Mouse (Mus musculus): ENCODE data around the gene Csde1. TPM values are rescaled to one million over a fixed set of nuclear protein-coding genes. Genes with fewer than 3 reads are reported as not detected.

The Csde1 gene
- polyA plus RNA-seq, 1 experiment = 35.0 TPM

DNA sequence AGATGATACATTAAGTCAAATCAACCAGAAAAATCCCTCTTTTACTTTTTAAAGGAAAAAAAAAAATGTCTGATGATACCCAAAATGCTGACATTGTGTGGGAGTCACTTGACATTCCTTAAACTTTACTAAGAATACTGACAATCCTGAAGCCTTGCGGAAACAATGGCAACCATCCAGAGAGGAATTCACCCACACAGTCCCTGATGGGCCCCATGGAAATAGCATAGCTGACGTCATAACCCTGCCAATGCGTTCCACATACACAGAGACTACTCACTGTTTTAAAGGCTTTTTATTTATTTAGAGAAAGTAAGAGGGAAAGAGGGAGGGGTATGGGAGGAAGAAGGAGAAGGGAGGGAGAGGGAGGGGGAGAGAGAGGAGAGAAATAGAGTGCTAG is 27.3 kb upstream of the Csde1 start:
- WGBS = 80% methylated on average over 3 of the region's 3 CpGs
- Histone ChIP-seq H3K4me1 (replicated peaks; ENCODE audit: control insufficient read depth, insufficient read depth, low read length) (peaks cover 2% of the 10 kb centered on the region), H3K27me3 (ENCODE audit: control insufficient read depth, insufficient read depth, low read length) (no peaks in the 10 kb centered on the region), H3K36me3 (ENCODE audit: control insufficient read depth, insufficient read depth, low read length) (no peaks in the 10 kb centered on the region), H3K4me3 (ENCODE audit: control insufficient read depth, insufficient read depth, low read length) (no peak overlapping the region), H3K27ac (ENCODE audit: control insufficient read depth, insufficient read depth, low read length) (no peak overlapping the region)
- TF ChIP-seq POLR2A (IDR thresholded peaks at IDR 0.05; ENCODE audit: control insufficient read depth, extremely low read depth, insufficient read depth, low read length, poor library complexity) (no peak), CTCF (IDR thresholded peaks at IDR 0.05; ENCODE audit: borderline replicate concordance, control insufficient read depth, extremely low read depth, insufficient read depth, low read length, poor library complexity) (no peak)
- DNase-seq = no peak

GRCm38 (mm10) chr3:102995233-102995604 is 25.0 kb upstream of the Csde1 start:
- no peak for DNase-seq
- 42% methylated on average over 7 of the region's 7 CpGs for WGBS
- Histone ChIP-seq H3K27me3 (ENCODE audit: control insufficient read depth, insufficient read depth, low read length) (no peaks in the 10 kb centered on the region), H3K4me3 (ENCODE audit: control insufficient read depth, insufficient read depth, low read length) (peak overlapping the region; percentile 80), H3K36me3 (ENCODE audit: control insufficient read depth, insufficient read depth, low read length) (peaks cover 11% of the 10 kb centered on the region), H3K27ac (ENCODE audit: control insufficient read depth, insufficient read depth, low read length) (no peak overlapping the region), H3K4me1 (replicated peaks; ENCODE audit: control insufficient read depth, insufficient read depth, low read length) (peaks cover 2% of the 10 kb centered on the region)
- TF ChIP-seq CTCF (IDR thresholded peaks at IDR 0.05; ENCODE audit: borderline replicate concordance, control insufficient read depth, extremely low read depth, insufficient read depth, low read length, poor library complexity) (no peak), POLR2A (IDR thresholded peaks at IDR 0.05; ENCODE audit: control insufficient read depth, extremely low read depth, insufficient read depth, low read length, poor library complexity) (no peak)

DNA sequence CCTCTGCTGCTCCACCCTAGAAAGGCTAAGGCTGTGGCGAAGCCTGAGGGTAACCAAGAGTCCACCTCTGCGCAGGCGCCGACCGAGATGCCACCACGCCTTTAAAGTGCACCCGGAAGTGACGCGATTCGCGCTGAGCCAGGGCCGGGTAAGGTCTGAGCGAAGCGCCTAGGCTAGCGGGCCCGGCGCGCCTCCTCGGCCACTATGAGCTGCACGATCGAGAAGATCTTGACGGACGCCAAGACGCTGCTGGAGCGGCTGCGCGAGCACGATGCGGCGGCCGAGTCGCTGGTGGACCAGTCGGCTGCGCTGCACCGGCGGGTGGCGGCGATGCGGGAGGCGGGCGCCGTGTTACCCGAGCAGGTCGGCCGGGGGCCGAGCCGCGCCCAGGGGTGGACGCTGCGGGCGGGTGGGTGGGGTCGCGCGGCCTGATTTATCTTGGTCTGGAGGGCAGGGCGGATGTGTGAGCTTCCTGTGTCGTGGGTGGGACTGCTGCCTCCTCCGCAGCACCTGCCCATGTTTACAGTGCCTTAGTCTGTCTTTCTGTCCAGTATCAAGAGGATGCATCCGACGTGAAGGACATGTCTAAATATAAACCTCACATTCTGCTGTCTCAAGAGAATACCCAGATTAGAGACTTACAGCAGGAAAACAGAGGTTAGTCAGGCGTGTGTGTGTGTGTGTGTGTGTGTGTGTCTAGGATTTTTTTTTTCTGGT is 24.5 kb upstream of the Csde1 start, which contains the start of gene Sike1:
Gene Sike1 (plus strand): TSS at position 104 of the 717 bp plus-strand sequence.
- Histone ChIP-seq H3K27ac (ENCODE audit: control insufficient read depth, insufficient read depth, low read length) (peak within 1 kb of the TSS; percentile 17), H3K27me3 (ENCODE audit: control insufficient read depth, insufficient read depth, low read length) (no peaks in the 10 kb centered on the region)
- under 1% methylated on average over 58 of the region's 60 CpGs for WGBS

DNA sequence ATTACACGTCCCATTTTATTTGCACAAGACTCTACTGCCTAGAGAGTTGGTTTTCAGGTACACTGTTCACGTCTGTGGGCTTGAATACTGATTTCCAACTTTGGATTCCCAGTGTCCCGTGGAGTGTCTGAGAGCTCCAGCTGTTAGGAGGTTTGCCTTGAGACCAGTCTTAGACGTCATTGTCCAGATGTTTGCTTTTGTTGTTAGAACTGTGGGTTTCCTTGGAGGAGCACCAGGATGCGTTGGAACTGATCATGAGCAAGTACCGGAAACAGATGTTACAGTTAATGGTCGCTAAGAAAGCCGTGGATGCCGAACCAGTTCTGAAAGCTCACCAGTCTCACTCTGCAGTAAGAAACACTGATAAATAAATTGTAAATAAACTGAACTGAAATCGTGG is 23.2 kb upstream of the Csde1 start:
- no peak overlapping the region for H3K4me3 ChIP-seq (ENCODE audit: control insufficient read depth, insufficient read depth, low read length)
- WGBS = 82% methylated on average over 10 of the region's 10 CpGs
- H3K4me1 ChIP-seq (replicated peaks; ENCODE audit: control insufficient read depth, insufficient read depth, low read length) = peaks cover 2% of the 10 kb centered on the region
- DNase-seq = no peak
- no peaks in the 10 kb centered on the region for H3K27me3 ChIP-seq (ENCODE audit: control insufficient read depth, insufficient read depth, low read length)
- H3K36me3 ChIP-seq (ENCODE audit: control insufficient read depth, insufficient read depth, low read length) = peaks cover 21% of the 10 kb centered on the region
- TF ChIP-seq CTCF (IDR thresholded peaks at IDR 0.05; ENCODE audit: borderline replicate concordance, control insufficient read depth, extremely low read depth, insufficient read depth, low read length, poor library complexity) = no peak
- TF ChIP-seq POLR2A (IDR thresholded peaks at IDR 0.05; ENCODE audit: control insufficient read depth, extremely low read depth, insufficient read depth, low read length, poor library complexity) = no peak
- H3K27ac ChIP-seq (ENCODE audit: control insufficient read depth, insufficient read depth, low read length) = no peak overlapping the region

More for the DNA sequence above, 24.5 kb upstream of the Csde1 start, which contains the start of gene Sike1:
- peaks cover 2% of the 10 kb centered on the region for H3K4me1 ChIP-seq (replicated peaks; ENCODE audit: control insufficient read depth, insufficient read depth, low read length)
- DNase-seq = peak; percentile 94
- H3K36me3 ChIP-seq (ENCODE audit: control insufficient read depth, insufficient read depth, low read length) = peaks cover 15% of the 10 kb centered on the region
- 0 out of 2 replicates have a peak, but pooled peaks have one; percentile 53 for TF ChIP-seq CTCF (IDR thresholded peaks at IDR 0.05; ENCODE audit: borderline replicate concordance, control insufficient read depth, extremely low read depth, insufficient read depth, low read length, poor library complexity)
- peak; percentile 72 for TF ChIP-seq POLR2A (IDR thresholded peaks at IDR 0.05; ENCODE audit: control insufficient read depth, extremely low read depth, insufficient read depth, low read length, poor library complexity)
- H3K4me3 ChIP-seq (ENCODE audit: control insufficient read depth, insufficient read depth, low read length) = peak within 1 kb of the TSS; percentile 80

- H3K4me3 ChIP-seq (ENCODE audit: control insufficient read depth, insufficient read depth, low read length) = no peak overlapping the region
- H3K36me3 ChIP-seq (ENCODE audit: control insufficient read depth, insufficient read depth, low read length) = peaks cover 26% of the 10 kb centered on the region
Observed at GRCm38 (mm10) chr3:102997591-102997990, 22.6 kb upstream of the Csde1 start.

DNA sequence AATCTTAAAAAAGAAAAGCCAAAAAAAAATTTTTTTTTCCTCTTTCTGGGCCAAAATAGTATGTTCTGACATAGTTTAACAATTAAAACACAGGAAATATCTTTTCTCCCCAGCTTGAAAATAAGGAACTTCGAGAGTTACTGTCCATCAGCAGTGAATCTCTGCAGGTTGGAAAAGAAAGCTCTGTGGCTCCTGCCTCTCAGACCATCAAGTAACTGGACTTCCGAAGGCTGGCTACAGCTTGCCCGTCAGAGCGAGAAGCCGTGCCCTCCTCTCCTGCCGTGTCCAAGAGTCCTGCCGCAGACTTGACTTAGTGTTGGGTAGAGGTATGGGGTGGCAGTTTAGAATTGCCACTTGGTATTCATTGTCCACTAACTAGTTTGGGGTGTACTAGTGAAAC is 18.6 kb upstream of the Csde1 start:
- no peak for DNase-seq
- TF ChIP-seq POLR2A (IDR thresholded peaks at IDR 0.05; ENCODE audit: control insufficient read depth, extremely low read depth, insufficient read depth, low read length, poor library complexity) = no peak
- TF ChIP-seq CTCF (IDR thresholded peaks at IDR 0.05; ENCODE audit: borderline replicate concordance, control insufficient read depth, extremely low read depth, insufficient read depth, low read length, poor library complexity) = no peak

More at GRCm38 (mm10) chr3:102997591-102997990, 22.6 kb upstream of the Csde1 start:
- no peak overlapping the region for H3K27ac ChIP-seq (ENCODE audit: control insufficient read depth, insufficient read depth, low read length)
- TF ChIP-seq CTCF (IDR thresholded peaks at IDR 0.05; ENCODE audit: borderline replicate concordance, control insufficient read depth, extremely low read depth, insufficient read depth, low read length, poor library complexity) (no peak), POLR2A (IDR thresholded peaks at IDR 0.05; ENCODE audit: control insufficient read depth, extremely low read depth, insufficient read depth, low read length, poor library complexity) (no peak)
- no peaks in the 10 kb centered on the region for H3K27me3 ChIP-seq (ENCODE audit: control insufficient read depth, insufficient read depth, low read length)
- peaks cover 2% of the 10 kb centered on the region for H3K4me1 ChIP-seq (replicated peaks; ENCODE audit: control insufficient read depth, insufficient read depth, low read length)
- WGBS = 95% methylated on average over 3 of the region's 3 CpGs
- DNase-seq = no peak

More for the DNA sequence above, 18.6 kb upstream of the Csde1 start:
- Histone ChIP-seq H3K27me3 (ENCODE audit: control insufficient read depth, insufficient read depth, low read length) (no peaks in the 10 kb centered on the region), H3K4me3 (ENCODE audit: control insufficient read depth, insufficient read depth, low read length) (no peak overlapping the region), H3K27ac (ENCODE audit: control insufficient read depth, insufficient read depth, low read length) (no peak overlapping the region), H3K4me1 (replicated peaks; ENCODE audit: control insufficient read depth, insufficient read depth, low read length) (no peaks in the 10 kb centered on the region; the same call in 1 of the 2 replicates), H3K36me3 (ENCODE audit: control insufficient read depth, insufficient read depth, low read length) (peaks cover 37% of the 10 kb centered on the region)
- 96% methylated on average over 7 of the region's 7 CpGs for WGBS

All from thymus, adult 2 months (tissue).